Mouse (Mus musculus) thymus, postnatal 25 days (tissue): ENCODE measurements at regions not wholly inside any gene's neighbourhood (a gene's known extent, or its start where the extent isn't known, plus 50 kb on each side); places are given as distances from the start of the nearest gene placed in this dataset.
"Not testable (repeated sequence)": the region's sequence is repeated elsewhere in the genome, so short reads cannot be mapped to it uniquely, and the experiment has no call there.

Source experiments
- DNase-seq: peaks from one replicate; pipeline ENCODE4 v3.0.0; 2022

DNA sequence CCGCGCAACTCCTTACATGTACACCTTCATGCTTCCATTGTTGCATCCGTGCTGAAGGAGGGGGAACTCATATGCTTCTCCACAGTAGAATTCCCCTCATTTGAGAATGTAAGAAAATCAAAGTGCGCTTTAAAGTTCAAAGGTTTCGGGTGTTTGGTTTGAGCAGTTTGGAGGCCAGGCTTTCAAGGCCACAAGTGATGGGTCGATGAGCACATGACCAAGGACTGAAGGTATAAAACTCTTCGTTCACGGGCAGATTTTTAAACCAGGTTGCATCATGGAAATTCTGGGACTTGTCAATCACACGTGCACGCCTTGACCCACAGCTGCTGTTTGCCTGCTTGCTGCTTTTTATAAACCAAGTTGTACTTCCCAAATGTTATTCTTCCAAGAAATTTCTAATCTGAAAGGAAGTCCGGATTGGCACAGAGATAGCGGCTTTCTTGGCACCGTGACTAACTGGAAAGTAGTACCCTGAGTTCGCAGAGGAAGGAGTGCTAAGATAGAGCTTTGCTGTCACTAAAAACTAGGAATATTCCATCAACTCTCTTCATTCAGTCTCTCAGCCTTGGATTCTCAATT is 132.7 kb upstream of the Myt1l start:
- no peak for DNase-seq

DNA sequence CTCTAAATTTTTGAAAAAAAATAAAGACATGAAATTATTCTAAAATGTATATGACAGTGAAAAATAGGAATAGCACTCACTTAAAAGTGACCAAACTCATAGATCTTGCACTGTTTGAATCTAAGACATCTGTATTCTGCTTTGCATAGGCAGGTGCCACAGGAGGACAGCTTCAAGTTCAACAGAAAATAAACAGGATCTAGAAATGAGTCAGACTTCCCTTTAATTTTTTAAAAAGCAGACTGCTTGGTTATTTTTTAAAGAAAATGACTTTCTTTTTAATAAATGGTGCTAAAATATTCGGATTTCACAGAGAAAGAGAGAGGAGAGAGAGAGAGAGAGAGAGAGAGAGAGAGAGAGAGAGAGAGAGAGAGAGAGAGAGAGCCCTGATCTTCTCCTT is 123.8 kb upstream of the Myt1l start:
- DNase-seq, result no peak

DNA sequence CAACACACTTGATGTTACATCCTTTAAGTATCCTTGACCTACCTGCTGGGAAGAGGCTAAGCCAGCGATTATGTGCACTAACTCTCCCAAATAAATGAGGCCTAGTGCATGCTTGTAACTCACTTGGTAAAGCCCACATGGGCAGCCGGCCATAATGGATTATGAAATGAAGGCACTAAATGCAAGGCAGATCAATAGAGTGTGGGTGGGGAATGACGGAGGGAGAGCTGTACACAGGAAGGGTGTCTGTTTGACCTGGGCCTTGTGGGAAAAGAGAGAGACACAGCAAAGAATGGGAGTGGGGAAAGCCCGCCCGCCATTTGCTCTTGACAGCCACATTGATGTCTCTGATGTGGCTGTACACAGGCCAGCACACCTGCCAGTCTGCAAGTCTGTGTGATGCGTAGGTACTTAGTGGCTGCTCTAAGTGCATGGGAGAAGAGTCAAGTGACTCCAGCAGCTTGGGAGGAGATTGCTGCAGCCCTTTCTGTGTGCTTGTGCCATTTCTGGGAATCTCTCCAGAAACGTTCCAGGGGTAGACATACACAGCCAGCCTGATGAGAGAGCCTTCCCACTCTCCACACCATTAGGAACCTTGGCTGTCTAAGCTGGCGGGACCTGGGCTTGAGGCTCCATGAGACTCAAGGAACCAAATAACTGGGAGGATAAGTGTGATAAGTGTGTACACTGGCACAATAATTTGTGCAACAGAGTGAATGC is 118.7 kb upstream of the Myt1l start:
- no peak for DNase-seq

DNA sequence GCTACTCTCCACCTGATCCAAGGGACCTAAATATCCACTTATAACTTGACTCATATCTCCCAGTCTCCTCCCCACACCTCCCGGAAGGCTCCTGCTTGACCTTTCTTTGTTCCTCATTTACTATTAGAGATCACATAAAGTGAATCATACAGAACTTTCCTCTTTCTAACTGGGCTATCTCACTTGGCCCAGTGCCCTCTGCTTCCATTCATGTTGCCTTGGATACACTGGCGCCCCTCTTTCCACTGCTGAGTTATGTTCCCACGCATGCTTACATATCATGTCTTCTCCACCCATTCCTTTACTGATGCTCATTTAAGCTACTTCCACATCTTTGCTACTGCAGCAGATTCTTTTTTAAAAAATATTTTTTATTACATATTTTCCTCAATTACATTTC is 94.2 kb upstream of the Myt1l start:
- DNase-seq, result no peak

DNA sequence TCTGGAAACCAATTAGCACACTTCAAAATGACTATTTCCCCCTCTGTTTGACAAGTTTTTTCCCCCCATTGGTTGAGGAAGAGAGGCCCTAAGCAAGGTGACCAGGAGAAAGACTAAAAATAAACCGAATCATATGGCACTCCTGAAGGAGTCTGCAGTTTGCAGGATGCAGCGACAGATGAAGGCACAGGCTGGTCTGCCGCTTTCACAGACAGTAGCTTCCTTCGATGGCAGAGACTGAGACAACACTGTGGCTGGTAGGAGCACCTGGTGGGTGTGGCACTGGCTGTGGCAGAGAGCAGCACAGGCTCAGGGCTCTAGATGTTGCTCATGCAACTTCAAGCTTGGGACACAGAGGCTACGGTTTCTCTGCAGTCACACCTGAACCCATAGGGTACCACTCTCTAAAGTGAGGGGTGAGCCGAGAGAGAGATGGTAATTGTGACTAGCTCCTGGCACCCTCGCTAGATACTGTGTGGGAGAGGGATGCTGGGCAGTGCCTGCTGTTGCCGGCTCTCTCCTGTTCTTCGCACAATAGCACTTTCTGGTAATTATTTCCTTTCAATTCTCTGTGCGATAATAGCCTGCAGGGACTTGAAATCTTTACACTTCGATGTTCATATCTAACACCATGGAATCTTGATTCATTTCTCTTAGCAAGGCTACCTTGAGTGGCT is 88.7 kb upstream of the Myt1l start:
- no peak for DNase-seq

DNA sequence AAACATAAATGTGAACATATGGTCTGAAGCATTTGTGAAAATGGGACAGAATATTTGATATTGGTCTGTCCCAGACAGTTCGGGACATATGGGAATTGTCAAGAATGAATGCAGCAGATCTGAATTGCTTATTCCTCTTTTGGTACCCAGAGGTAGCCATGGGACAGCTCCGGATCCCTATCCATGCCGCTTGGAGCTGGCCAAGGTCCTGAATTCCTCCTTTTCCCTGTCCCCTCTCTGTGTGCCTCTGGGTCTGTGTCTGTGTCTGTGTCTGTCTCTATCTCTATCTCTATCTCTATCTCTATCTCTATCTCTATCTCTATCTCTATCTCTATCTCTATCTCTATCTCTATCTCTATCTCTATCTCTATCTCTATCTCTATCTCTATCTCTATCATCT is 63.0 kb upstream of the Myt1l start:
- not testable (repeated sequence) for DNase-seq
